Mouse (Mus musculus): ENCODE data around the gene Hoxd8.

Hoxd8 gene

GRCm38 (mm10) chr2:74682796-74683195 lies 21.6 kb upstream of the Hoxd8 start:
- in situ Hi-C loops (cut with MboI, MseI) = no loop called here

- in situ Hi-C loops (cut with MboI, MseI) = no loop called here
Measured at GRCm38 (mm10) chr2:74683471-74683951, 20.9 kb upstream of the Hoxd8 start.

- in situ Hi-C loops (cut with MboI, MseI) = no loop called here
Measured at GRCm38 (mm10) chr2:74684106-74684505, 20.3 kb upstream of the Hoxd8 start.

GRCm38 (mm10) chr2:74685059-74685603 lies 19.3 kb upstream of the Hoxd8 start:
- in situ Hi-C loops (cut with MboI, MseI) = no loop called here

- in situ Hi-C loops (cut with MboI, MseI) = no loop called here
Measured at GRCm38 (mm10) chr2:74686301-74686987, 18.0 kb upstream of the Hoxd8 start.

GRCm38 (mm10) chr2:74686988-74687697 lies 17.3 kb upstream of the Hoxd8 start:
- in situ Hi-C loops (cut with MboI, MseI) = no loop called here

- in situ Hi-C loops (cut with MboI, MseI) = no loop called here
Measured at GRCm38 (mm10) chr2:74687698-74688555, 16.5 kb upstream of the Hoxd8 start.

GRCm38 (mm10) chr2:74688795-74689573 lies 15.4 kb upstream of the Hoxd8 start:
- in situ Hi-C loops (cut with MboI, MseI) = no loop called here

GRCm38 (mm10) chr2:74689574-74690337 lies 14.7 kb upstream of the Hoxd8 start:
- in situ Hi-C loops (cut with MboI, MseI) = loop anchor here (5.0 kb wide), 1 partner anchor 58 kb away; no protein-coding TSS in a partner anchor

- in situ Hi-C loops (cut with MboI, MseI) = loop anchor here (5.0 kb wide), 1 partner anchor 57 kb away; no protein-coding TSS in a partner anchor
Measured at GRCm38 (mm10) chr2:74690338-74690716, 14.1 kb upstream of the Hoxd8 start.

GRCm38 (mm10) chr2:74691022-74691951 lies 13.1 kb upstream of the Hoxd8 start, which contains the start of gene Hoxd10:
Hoxd10 (plus strand) TSS chr2:74691924.
- in situ Hi-C loops (cut with MboI, MseI) = loop anchor here (5.0 kb wide), 1 partner anchor 56 kb away; no protein-coding TSS in a partner anchor

- in situ Hi-C loops (cut with MboI, MseI) = loop anchor here (5.0 kb wide), 1 partner anchor 55 kb away; no protein-coding TSS in a partner anchor
Measured at GRCm38 (mm10) chr2:74691995-74692807, 12.2 kb upstream of the Hoxd8 start.

- in situ Hi-C loops (cut with MboI, MseI) = loop anchor here (5.0 kb wide), 1 partner anchor 54 kb away; no protein-coding TSS in a partner anchor
Measured at GRCm38 (mm10) chr2:74692808-74693431, 11.5 kb upstream of the Hoxd8 start.

GRCm38 (mm10) chr2:74693432-74693827 lies 11.0 kb upstream of the Hoxd8 start:
- in situ Hi-C loops (cut with MboI, MseI) = loop anchor here (5.0 kb wide), 1 partner anchor 54 kb away; no protein-coding TSS in a partner anchor

GRCm38 (mm10) chr2:74694066-74694465 lies 10.3 kb upstream of the Hoxd8 start:
- in situ Hi-C loops (cut with MboI, MseI) = loop anchor here (5.0 kb wide), 1 partner anchor 53 kb away; no protein-coding TSS in a partner anchor

GRCm38 (mm10) chr2:74695383-74695782 lies 9.0 kb upstream of the Hoxd8 start:
- in situ Hi-C loops (cut with MboI, MseI) = loop anchor here (5.0 kb wide), 1 partner anchor 447 kb away; no protein-coding TSS in a partner anchor

GRCm38 (mm10) chr2:74695813-74696430 lies 8.5 kb upstream of the Hoxd8 start:
- in situ Hi-C loops (cut with MboI, MseI) = loop anchor here (5.0 kb wide), 1 partner anchor 446 kb away; no protein-coding TSS in a partner anchor

All from T-helper 2 cell (primary cell).